Mouse (Mus musculus) thymus, adult 2 months (tissue): ENCODE data around the gene Palmd.

ENCODE experiments used
- CTCF ChIP-seq: fragments of 200-500 bp; IDR thresholded peaks from 2 replicates; pipeline ENCODE4 v1.5.1; 2012; ENCODE audit warnings: mild to moderate bottlenecking, control low read depth, low read length, moderate library complexity, borderline replicate concordance; ENCODE audit not compliant: control insufficient read depth, poor library complexity, insufficient read depth; ENCODE audit errors: extremely low read depth
- POLR2A ChIP-seq: fragments of 200-500 bp; IDR thresholded peaks from 2 replicates; pipeline ENCODE4 v1.6.1; 2012; ENCODE audit warnings: mild to moderate bottlenecking, low read length, control low read depth, moderate library complexity; ENCODE audit not compliant: control insufficient read depth, poor library complexity, insufficient read depth; ENCODE audit errors: extremely low read depth

- no peak for TF ChIP-seq CTCF
- TF ChIP-seq POLR2A: no peak
These were observed 22.4 kb upstream of the Palmd start for GRCm38 (mm10) chr3:116991180-116991579.
